Mouse (Mus musculus) right cerebral cortex, adult 18-20 months (tissue): Measurements from ENCODE around the gene Clrn3.
"Not testable (repeated sequence)": the region's sequence is repeated elsewhere in the genome, so short reads cannot be mapped to it uniquely, and the experiment has no call there.

Experiments used
- DNase-seq: peaks from one replicate; pipeline ENCODE4 v3.0.0; 2022; ENCODE audit warnings: mixed read lengths

The Clrn3 gene

DNA sequence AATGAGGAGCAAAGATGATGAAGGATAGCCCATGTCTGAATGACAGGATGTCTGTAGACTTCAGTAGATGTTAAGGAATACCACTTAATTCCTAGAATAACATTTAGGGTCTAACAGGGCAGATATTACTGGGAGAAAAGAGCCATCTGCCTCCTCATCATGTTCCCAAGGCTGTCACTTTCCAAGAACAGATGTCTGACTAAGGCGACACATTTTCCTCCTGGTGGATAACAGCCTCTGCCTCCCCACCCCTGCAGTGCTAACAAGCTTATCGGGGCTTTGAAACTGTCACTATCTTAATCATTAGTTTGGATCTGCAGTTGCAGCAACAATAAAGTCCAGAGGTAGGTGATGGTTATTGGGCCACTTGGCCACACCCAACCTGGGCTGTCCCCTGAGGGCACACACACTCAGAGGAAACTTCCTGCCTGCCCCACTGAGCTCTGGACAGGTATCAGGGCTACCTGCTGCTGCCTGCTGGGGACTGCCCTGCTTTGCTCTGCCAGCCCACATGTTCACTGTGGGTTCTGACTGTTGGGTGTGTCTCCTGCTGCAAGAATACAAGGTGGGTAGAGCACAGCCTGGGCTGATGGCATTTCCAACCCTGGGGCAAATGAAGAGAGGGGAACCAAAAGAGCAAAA, 6.2 kb upstream of the Clrn3 start:
- DNase-seq = no peak

DNA sequence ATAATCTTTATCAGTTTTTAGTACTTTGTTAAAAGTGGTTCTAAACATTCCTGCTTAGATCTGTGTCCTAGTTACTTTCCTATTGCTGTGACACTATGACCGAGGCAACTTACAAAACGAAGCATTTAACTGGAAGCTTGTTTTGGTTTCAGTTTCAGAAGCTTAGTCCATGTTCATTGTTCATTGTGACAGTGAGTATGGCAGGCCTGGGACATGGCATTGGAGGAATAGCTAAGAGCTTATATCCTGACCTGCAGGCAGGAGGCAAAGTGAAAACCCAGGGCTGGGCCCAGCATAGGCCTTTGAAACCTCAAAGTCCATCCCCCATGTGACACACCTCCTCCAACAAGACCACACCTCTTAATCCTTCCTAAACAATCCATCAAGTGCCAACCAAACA, 614 bp upstream of the Clrn3 start:
- no peak for DNase-seq

DNA sequence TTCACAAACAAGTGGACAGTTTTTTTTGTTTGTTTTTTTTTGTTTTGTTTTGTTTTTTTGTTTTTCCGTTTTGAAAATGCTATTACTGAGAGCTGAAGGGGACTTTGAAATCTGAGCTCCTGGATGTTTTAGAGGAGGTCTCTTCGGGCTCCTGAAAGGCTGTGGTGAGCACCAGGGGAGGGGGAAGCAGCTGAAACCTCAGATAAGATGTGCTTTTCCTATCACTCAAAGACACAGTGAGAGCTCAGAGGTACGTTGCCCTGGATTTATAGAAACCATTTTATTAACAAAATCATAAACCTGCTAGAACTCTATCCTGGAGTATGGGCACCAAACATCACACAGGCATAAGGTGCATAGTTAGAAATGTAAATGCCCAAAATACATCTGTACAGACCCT, 1.3 kb downstream of the Clrn3 start:
- no peak for DNase-seq

DNA sequence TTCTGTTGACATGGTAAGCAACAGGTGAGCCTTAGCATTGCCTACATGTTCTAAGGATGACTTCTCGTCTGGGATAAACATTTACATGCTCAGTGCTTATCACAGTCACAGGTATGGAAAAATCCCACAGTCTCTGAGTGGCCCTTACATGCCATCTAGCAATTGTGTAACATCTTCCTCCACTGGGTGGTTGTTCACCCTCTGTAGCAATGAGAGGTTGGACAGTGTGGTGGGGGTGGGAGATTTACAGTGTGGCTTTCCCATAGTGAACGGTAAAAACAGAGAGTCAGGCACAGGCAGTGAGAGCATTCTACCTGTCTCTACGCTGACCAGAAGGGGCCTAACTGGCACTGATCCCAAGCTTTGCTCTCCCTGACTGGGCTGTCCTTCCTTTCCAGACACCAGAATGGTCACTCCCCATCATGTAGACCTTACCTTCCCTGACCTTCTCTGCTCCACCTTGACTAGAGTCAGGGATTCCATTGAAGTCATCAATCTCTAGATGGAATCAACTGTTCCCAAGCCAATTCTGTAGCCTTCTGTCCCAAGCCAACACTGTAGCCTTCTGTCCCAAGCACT, 1.8 kb downstream of the Clrn3 start:
- DNase-seq = no peak

DNA sequence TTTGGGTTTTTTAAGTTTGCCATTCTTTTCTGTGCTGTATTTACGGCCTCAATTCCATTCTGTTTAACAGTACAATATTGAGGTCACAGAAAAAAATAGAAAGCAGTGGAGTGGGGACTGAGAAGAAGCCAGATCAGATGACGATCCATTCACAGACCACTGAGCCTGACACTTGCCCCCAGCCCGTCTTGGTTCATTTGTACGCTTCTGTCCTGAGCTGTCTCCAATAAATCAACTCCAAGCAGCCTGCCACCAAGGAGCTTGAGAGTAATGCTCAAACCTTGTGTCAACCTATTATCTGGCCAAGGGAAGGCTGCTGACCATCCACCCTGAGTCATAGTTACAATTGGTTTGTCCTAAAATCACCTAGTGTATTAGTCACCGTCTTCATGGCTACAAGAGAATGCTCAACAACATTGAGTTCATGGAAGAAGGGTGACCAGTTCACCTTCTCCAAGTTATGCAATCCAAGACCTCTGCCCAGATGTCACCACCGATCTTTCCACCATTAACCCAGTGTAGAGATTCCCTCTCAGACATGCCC, 4.0 kb downstream of the Clrn3 start:
- no peak for DNase-seq

DNA sequence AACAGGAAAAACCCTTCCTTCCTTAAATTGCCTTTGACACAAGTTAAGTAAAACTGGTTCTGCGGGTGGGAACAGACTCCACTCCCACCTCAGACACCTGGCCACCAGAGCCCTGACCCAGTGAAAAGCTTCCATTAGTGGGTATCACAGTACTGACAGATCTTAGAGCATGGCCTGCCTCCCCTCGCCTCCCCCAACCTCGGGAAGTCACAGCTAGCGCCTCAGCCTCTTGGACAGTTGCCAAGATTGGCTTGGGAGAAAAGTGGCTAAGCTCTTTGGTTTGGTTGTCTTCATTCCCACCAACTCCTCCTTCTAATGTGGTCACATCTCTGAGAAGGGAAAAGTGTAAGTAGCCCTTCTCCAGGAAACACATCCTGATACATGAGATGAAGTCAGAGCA, 4.5 kb downstream of the Clrn3 start:
- no peak for DNase-seq

DNA sequence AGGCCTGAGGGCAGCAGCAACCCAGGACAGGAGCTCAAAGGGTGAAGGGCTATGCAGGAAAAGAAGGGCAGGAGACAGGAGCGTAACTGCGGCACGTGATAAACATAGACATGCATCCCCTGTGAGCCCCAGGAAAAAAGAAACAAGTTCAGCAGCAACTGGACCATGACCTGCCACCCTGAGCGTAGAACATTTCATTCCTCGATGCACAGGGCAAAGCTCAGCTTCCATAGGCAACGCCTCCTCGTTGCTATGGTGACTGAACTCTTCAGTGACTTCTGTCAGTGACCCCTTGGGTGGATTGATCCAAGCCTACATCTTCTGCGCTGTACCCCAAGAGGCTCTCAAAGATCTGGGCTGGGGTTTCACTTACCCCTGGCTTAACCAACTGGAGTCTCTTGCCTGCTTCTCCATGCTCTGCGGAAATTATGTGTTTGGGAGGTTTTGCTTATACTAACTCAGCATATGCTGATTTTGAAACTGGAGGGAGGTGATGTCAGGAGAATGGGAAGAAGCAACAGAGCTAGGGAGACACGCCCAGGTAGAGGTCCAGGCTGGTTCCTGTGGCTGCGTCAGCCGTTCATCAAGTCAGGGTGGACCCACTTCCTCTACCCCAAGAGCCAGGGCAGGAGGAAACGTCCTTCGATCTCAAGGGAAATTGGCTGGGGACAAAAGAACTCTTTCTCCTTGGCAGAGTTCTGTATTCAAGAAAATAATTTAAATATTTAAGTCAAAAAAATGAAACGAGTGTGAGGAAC, 6.5 kb downstream of the Clrn3 start:
- no peak for DNase-seq

DNA sequence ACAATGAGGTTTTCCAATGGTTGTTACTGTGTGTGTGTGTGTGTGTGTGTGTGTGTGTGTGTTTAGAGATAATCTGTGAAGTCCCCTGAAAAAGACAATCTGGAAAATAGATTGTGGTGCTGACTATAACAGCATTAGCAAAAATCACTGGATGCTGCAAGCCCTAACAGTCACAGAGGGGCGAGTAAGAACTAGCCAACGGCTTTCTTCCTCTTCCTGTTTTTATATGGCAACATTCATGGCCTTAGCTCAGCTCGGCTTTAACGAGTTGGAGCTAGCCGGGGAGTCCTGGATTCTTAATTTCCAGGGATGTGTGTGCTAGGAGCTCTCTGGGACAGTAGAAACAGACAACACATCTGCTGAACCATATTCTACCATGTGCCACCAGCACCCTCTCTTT, 8.2 kb downstream of the Clrn3 start:
- no peak for DNase-seq

DNA sequence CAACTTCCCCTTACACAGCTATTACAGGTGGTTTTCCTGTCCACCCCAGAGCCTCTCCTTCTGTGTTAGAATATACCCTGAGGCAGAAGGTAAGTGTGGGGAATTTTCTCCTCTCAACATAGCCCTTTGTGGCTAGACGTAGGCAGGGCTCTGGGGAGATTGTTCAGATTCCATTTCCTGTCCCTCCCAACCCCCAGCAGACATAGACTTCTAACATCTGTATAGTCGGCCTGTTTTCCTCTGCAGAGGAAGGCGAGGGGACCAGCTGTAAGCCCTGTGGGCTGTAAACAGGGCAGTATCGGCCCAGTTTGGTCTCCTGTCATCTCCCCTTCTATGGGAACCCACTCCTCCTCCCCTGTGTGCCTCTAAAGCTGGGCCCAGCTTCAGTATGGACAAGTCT, 11.3 kb downstream of the Clrn3 start:
- DNase-seq = no peak

DNA sequence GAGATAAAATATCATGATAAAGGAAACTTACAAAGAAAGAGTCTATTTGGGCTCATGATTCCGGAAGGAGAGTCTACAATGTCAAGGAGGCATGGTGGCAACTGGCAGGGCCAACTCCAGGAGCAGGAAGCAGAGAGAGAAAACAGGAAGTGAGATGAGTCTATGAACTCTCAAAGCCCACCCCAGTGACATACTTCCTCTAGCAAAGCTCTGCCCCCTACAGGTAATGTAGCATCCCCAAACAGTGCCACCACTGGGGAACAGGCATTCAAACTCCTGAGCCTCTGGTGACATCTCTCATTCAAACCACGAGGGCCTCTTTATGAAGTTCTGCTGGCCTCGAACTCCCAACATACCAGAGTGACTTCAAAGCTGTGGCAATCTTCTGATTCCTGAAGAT, 16.7 kb downstream of the Clrn3 start:
- DNase-seq = no peak

DNA sequence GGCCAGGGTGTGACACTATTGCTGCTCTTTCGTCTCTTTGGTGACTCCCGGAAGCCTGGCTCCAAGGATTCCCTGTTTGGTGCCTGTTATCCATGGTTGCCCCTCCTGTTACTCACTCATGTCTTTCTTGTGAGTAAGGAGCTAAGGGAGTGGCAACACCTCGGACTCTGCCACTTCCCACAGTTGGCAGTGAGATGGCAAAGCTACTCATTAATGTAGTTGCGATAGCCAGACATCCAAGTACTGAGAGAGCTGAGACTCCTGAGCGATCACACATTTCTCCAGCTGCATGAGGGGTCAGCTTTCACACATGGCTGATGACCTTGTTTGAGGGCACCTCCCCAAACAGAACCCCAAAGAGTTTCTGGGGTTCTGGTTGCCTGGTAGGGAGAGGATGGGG, 18.0 kb downstream of the Clrn3 start:
- no peak for DNase-seq

DNA sequence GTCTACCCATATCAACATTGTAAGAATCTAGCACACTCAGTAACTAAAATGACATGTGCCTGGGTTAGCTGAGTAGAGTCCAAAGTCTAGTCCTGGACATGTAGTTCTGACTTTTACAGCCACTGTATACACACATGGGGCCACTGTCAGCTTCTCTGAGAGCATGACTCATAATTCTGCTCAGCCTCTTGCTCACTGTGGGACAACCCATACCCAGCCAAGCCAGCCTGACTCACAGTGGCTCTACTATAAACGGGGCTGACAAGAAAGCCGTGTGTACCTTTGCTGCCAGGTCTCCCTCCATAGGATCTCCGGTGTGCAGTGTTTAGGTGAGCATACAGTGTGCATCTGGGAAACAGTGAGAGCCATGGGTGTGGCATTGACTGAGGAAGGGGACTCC, 19.2 kb downstream of the Clrn3 start:
- DNase-seq = no peak

DNA sequence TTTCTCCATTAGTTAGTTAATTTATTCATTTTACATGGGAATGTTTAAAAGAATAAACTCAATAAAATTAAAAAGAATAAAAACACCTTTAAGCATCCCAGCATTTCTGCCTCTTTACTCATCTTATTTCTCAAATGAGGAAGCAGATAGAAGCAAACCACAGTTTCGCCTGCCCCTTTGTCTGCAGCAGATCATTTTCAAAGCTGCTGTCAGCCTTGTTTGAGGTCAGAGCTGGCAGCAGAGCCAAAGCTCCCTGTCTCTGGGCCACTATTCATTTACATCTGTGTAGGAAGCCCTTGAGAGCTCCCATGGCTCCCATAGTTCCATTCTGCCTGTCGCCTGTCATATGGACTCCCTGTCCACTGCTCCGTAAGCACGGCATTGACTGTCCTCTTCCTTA, 19.9 kb downstream of the Clrn3 start:
- no peak for DNase-seq

DNA sequence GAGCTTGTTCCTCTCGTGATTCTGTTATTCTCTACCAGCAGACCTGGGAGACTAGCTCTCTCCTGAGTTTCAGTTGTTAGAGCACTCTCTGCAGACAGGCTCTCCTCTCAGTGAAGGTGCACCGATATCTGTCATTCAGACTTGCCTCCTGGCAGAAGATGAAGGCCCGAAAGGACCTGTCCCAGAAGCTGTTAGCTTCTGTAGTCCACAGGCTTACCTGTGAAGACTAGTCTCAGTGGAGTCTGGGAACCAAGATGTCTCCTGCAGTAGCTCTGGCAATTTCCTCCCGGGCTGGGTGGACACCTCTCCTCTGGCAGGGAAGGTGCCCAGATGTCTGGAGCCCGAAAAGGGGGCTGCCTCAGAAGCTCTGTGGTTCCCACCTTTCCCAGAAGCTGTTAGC, 21.9 kb downstream of the Clrn3 start:
- DNase-seq = not testable (repeated sequence)

DNA sequence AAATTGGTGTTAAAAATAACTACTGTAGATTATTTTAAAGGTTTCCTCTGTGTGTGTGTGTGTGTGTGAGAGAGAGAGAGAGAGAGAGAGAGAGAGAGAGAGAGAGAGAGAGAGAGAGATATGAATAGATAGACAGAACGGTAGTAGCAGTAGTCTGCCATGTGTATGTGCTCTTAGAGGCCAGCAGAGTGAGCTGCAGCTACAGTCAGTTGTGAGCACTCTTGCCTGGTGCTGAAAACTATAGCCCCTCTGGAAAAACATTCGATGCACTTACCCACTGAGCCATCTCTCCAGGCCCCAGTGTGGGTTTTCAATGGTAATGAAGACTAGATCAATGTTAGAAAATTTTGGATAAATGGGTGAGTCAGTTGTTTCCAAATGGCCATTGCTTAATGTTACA, 29.1 kb downstream of the Clrn3 start:
- DNase-seq = no peak

DNA sequence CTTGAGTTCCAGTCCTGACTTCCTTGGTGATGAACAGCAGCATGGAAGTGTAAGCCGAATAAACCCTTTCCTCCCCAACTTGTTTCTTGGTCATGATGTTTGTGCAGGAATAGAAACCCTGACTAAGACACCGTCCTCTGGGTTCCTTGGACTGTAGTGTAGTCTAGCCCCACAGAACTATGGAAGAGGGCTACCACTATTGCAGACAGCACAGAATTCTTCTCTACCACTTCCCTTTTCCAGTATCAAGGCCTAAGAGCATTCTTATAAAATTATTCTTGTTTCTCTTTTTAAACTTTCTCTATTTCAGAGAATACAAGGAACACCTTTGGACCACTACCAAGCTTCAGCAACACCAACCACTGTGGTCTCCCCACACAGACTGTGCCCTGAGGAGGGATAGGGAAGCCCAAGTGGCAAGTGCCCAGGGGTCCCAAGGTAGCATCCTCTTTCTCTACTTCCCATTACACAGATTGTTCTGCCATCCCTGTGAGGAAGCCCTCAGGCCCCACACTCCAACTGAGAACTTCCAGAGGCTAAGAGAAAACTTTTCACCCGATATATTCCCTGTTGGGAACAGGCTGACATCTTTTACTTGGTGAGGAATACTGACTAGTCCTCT, 29.8 kb downstream of the Clrn3 start:
- DNase-seq = no peak

DNA sequence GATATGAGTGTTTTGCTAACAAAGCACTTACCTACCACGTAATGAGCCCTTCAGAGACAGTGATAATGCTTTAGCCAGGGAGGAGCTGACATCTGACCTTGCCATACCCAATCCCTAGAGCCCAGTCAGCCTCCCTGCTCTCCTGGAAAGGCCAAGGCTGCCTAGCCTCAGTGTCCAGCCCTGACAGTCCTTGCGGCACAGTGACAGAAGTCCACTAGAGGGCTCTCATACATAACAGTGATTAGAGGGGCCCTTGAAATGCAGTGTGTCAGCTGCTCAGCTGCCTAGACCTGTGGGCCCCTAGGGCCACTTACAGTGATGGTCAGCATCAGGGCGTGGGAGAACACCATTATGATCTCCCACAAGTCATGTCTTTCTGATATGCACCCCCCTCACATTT, 33.2 kb downstream of the Clrn3 start:
- DNase-seq = no peak

DNA sequence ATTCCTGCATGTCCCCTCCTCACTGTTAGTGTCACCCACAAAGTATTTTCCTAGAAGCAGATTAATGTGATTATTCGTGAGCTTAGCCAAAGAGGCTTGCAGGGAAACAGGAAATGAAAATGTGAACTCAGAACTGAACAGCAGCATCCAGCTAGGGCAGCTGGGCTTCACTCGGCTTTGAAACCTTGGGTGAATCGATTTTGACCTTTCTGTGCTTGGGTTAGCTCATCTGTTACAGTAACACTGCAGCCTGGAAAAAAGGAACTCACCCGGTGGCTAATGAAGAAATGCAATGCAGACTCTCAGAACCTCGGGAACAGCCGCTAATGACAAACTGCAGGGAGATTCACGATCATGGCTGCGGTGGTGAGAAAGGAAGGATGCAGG, 38.0 kb downstream of the Clrn3 start:
- DNase-seq = no peak

DNA sequence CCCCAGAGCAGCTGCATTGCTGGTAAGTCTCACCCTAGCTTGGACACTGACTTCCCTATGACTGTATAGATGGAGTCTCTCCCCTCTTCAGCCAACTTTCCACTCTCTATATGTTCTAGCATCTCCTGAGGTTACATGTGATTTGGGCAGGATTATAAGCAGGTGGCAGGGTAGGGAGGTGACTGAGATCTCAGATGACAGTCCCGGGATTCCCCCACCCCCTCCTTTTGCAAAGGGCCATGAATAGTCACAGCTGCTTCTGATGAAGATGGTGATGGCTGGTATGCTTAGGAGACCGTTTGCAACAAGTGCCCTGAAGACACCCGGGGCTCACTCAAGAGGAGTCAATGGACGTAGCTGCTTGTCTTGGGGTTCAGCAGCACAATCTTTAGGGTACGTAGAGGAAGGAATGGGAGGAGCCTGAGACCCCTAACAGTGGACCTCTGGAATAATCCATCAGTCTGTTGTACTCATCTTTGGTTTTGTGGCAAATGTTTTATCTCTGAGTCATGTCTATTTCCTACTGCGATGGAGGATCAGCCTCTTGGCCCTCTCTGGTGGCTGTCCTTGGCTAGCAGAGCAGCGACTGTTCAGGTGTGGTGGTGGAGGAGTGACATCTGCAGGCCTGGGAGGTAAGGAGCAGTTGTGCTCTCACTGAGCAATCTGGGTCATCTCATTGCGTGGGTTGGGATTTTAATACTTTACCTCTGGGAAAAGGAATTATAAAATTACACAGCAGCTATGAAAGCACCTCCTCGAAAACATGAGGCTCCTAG, 38.5 kb downstream of the Clrn3 start:
- DNase-seq = no peak

DNA sequence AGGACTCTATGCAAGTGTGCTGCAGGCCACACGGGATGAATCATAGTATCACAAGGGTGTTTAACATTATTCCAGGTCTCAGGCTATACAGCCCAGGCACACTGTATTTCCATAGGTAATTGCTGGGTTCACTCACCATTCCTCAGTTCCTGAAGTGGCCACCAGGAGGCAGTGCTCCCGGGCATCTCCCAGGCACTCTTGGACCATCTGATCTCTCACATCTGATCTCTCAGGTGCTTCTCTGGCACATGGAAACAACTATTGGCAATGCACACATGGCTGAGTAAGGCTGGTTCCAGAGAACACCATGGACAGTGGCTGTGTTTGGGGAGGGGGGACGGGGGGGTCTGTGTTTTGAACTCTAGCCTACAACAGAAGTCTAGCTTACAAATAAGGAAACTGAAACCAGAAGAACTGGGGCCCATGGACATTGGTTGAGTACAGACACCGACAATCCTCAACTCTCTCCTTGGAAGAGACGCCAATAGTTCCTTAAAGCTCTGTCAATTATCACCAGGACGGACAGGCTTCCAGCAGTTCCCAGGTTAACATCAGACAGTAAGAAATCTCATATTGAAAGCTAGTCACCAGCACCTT, 40.1 kb downstream of the Clrn3 start:
- DNase-seq = no peak

DNA sequence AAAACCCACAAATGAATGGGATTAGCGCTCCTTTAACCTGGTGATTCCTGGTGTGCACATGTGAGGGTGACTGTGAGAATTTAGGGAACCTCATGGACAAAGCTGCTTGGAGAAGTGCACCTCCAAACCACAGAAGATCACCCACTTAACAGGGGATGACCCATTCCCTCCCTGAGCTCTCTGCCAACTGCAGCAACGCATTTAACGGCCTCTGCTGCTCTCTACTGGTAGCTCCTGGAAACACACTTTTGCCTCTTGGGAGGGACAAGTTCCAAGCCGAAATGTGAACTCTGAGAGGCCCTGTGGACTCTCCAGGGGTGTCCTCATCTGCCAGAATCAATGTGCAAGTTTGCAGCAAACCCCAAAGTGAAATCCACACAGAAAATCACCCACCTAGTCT, 41.0 kb downstream of the Clrn3 start:
- peak; percentile 35 for DNase-seq

DNA sequence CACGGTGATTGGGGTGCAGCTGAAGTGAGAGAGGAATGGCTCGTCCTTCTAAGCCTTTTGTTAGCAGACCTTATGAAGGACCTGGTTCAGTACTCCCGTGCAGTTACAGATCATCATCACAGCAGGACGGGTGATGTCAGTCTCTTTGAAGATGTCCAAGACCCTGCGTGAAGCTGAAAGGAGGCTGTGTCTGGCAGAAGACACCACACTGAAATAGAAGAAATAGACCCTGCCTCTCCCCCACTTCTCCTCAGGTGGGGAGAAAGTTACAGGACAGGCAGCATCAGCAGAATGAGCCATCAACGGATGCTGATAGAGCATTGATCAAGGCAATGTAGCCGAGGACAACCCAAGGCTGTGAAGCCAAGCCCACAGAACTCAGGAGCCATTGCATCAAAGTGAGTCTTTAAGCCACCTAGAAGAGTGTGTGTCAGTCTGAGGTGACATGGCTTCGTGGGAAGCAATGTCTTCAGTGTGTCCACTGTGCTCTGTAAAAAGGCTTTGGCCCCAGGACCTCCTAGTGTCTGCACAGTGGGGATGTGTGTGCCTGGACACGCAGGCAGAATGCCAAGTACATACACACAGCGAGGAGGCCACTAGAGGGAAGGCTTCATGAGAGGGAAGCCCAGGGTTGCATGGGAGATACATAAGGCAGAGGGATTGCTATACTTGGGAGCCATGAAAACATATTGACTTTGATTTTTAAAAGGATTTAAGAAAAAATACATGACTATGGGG, 41.6 kb downstream of the Clrn3 start:
- DNase-seq = no peak
